Mouse (Mus musculus): Measurements from ENCODE around the gene Ap1m2. TPM values are rescaled to one million over a fixed set of nuclear protein-coding genes. Genes with fewer than 3 reads are reported as not detected.

The Ap1m2 gene
- total and polyA plus RNA-seq, 2 experiments: 0.28 to 0.55 TPM

DNA sequence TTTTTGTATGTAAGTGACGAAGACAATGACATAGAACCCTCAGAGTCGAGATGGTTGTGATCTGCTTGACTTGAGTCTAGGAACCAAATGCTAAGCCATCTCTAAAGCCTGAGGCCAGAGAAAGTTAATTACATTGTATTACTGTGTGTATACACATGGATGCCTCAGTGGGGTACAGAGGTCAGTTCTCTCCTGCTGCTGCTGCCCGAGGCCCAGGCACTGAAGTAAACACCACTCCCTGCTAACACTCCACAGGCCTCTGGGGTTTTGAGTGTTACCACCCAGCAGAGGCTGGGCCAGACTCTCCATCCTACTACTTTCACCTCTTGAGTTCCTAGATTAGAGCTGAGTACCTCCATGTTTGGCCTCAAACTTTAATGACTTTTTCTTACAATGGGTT is 28.1 kb downstream of the Ap1m2 start:
- Histone ChIP-seq H3K9ac (ENCODE audit: low read depth, low read length) (no peak overlapping the region), H3K4me3 (ENCODE audit: insufficient read depth, low read depth, low read length) (no peak overlapping the region), H3K36me3 (ENCODE audit: control insufficient read depth, insufficient read depth, low read length) (peaks cover 18% of the 10 kb centered on the region; the same call in 1 of the 2 replicates), H3K79me2 (ENCODE audit: control insufficient read depth, insufficient read depth, low read length) (peaks cover 4% of the 10 kb centered on the region; the same call in 1 of the 2 replicates), H3K27ac (replicated peaks; ENCODE audit: insufficient read depth, low read depth, low read length) (no peak overlapping the region), H3K4me1 (ENCODE audit: control insufficient read depth, insufficient read depth, low read length) (peaks cover 5% of the 10 kb centered on the region), H3K27me3 (ENCODE audit: control insufficient read depth, insufficient read depth, low read length) (no peaks in the 10 kb centered on the region)
- WGBS: 63% methylated on average over 3 of the region's 3 CpGs
- no peak for TF ChIP-seq CTCF (IDR thresholded peaks at IDR 0.05; ENCODE audit: low read depth, low read length)
- no peak for TF ChIP-seq POLR2A (IDR thresholded peaks at IDR 0.05; ENCODE audit: extremely low read depth, insufficient read depth, low read length)
- DNase-seq (ENCODE audit: extremely low read depth, low read depth, low spot score): no peak

DNA sequence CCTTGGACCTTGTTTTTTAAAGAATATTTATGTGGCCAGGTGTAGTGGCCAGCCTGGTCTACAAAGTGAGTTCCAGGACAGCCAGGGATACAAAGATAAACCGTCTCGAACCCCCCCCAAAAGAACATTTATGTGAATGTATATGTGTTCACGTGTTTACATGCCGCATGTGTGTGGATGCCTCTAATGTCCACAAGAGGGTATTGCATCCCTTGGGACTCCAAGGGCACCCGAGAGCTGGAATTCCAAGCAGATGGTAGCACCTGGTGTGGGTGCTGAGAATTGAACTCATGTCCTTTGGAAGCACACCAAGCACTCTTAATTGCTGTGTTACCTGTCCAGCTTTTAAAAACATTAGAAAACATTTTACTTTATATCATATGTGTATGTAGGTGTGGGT is 28.5 kb downstream of the Ap1m2 start:
- H3K4me1 ChIP-seq (ENCODE audit: control insufficient read depth, insufficient read depth, low read length): peaks cover 5% of the 10 kb centered on the region
- WGBS: 94% methylated on average over 5 of the region's 5 CpGs
- peaks cover 18% of the 10 kb centered on the region; the same call in 1 of the 2 replicates for H3K36me3 ChIP-seq (ENCODE audit: control insufficient read depth, insufficient read depth, low read length)
- TF ChIP-seq CTCF (IDR thresholded peaks at IDR 0.05; ENCODE audit: low read depth, low read length) (no peak), POLR2A (IDR thresholded peaks at IDR 0.05; ENCODE audit: extremely low read depth, insufficient read depth, low read length) (no peak)
- H3K79me2 ChIP-seq (ENCODE audit: control insufficient read depth, insufficient read depth, low read length): peaks cover 4% of the 10 kb centered on the region; the same call in 1 of the 2 replicates
- no peak overlapping the region for H3K4me3 ChIP-seq (ENCODE audit: insufficient read depth, low read depth, low read length)
- H3K27ac ChIP-seq (replicated peaks; ENCODE audit: insufficient read depth, low read depth, low read length): no peak overlapping the region
- DNase-seq (ENCODE audit: extremely low read depth, low read depth, low spot score): no peak
- H3K27me3 ChIP-seq (ENCODE audit: control insufficient read depth, insufficient read depth, low read length): no peaks in the 10 kb centered on the region
- H3K9ac ChIP-seq (ENCODE audit: low read depth, low read length): no peak overlapping the region

DNA sequence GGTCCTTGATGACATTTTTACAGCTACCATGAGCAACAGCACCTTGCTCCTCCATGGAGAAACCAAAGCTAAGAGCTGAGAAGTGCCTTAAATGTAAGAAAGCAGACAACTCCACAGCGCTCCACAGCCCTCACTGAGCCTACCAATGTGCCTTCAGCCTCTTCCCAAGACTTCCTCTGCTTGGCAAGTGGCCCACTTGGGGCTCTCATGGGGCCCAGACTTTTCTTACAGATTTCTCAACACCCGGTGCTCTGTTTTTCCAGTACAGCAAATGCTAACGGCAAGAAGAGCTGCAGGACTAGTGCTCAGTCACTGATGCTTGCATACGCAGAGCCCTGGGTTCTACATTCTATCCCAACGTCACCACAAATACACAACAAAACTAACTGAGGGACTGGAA is 34.4 kb downstream of the Ap1m2 start:
- H3K27ac ChIP-seq (replicated peaks; ENCODE audit: insufficient read depth, low read depth, low read length): no peak overlapping the region
- H3K36me3 ChIP-seq (ENCODE audit: control insufficient read depth, insufficient read depth, low read length): peaks cover 18% of the 10 kb centered on the region; the same call in 1 of the 2 replicates
- no peaks in the 10 kb centered on the region for H3K27me3 ChIP-seq (ENCODE audit: control insufficient read depth, insufficient read depth, low read length)
- WGBS: 97% methylated on average over 5 of the region's 5 CpGs
- DNase-seq (ENCODE audit: extremely low read depth, low read depth, low spot score): no peak
- H3K4me3 ChIP-seq (ENCODE audit: insufficient read depth, low read depth, low read length): no peak overlapping the region
- no peak for TF ChIP-seq POLR2A (IDR thresholded peaks at IDR 0.05; ENCODE audit: extremely low read depth, insufficient read depth, low read length)
- no peak for TF ChIP-seq CTCF (IDR thresholded peaks at IDR 0.05; ENCODE audit: low read depth, low read length)
- H3K9ac ChIP-seq (ENCODE audit: low read depth, low read length): no peak overlapping the region
- no peaks in the 10 kb centered on the region for H3K4me1 ChIP-seq (ENCODE audit: control insufficient read depth, insufficient read depth, low read length)
- H3K79me2 ChIP-seq (ENCODE audit: control insufficient read depth, insufficient read depth, low read length): no peaks in the 10 kb centered on the region

DNA sequence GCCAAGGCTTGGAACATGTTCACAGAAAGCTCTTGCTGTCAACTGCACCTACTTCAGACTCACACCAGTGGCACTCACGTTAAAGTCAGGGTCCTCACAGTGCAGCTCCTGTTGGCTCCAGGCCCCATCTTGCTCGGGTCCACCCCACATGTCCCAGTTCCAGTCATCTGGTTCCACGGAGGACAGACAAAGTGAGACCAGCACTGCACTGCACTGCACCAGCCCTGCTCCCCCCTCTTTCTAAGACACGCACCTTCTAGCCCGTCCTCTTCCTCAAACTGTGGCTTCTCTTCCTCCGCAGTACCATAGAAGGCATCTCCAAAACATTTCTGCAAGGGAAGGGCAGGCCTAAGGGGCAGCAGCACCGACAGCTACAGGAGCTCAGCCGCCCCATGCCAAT is 35.8 kb downstream of the Ap1m2 start:
- Histone ChIP-seq H3K4me3 (ENCODE audit: insufficient read depth, low read depth, low read length) (no peak overlapping the region), H3K27me3 (ENCODE audit: control insufficient read depth, insufficient read depth, low read length) (no peaks in the 10 kb centered on the region), H3K4me1 (ENCODE audit: control insufficient read depth, insufficient read depth, low read length) (no peaks in the 10 kb centered on the region), H3K79me2 (ENCODE audit: control insufficient read depth, insufficient read depth, low read length) (no peaks in the 10 kb centered on the region), H3K27ac (replicated peaks; ENCODE audit: insufficient read depth, low read depth, low read length) (no peak overlapping the region), H3K36me3 (ENCODE audit: control insufficient read depth, insufficient read depth, low read length) (peaks cover 20% of the 10 kb centered on the region; the same call in 1 of the 2 replicates), H3K9ac (ENCODE audit: low read depth, low read length) (no peak overlapping the region)
- no peak for DNase-seq (ENCODE audit: extremely low read depth, low read depth, low spot score)
- TF ChIP-seq CTCF (IDR thresholded peaks at IDR 0.05; ENCODE audit: low read depth, low read length) (no peak), POLR2A (IDR thresholded peaks at IDR 0.05; ENCODE audit: extremely low read depth, insufficient read depth, low read length) (no peak)
- whole genome bisulfite sequencing: 83% methylated on average over 8 of the region's 8 CpGs

DNA sequence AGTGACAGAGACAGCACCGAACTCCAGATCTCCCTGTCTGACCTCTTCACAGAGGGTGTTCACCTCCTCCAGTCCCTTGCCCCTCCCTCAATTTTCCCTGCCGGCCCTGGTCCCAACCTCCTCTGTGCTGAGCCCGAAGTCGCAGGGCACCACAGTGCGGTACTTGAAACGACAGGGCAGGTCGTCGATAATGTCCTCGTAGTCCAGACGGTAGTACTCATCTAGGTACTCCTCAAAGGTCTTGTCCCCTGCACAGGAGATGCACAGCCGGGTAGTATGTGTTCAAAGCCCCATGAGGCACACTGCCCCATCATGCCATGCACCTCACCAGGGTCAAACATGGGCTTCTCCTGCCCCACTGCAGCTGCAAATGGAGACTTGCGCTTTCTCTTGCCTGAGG is 36.4 kb downstream of the Ap1m2 start:
- Histone ChIP-seq H3K4me1 (ENCODE audit: control insufficient read depth, insufficient read depth, low read length) (no peaks in the 10 kb centered on the region), H3K4me3 (ENCODE audit: insufficient read depth, low read depth, low read length) (no peak overlapping the region), H3K36me3 (ENCODE audit: control insufficient read depth, insufficient read depth, low read length) (peaks cover 21% of the 10 kb centered on the region; the same call in 1 of the 2 replicates), H3K9ac (ENCODE audit: low read depth, low read length) (no peak overlapping the region), H3K27me3 (ENCODE audit: control insufficient read depth, insufficient read depth, low read length) (no peaks in the 10 kb centered on the region), H3K79me2 (ENCODE audit: control insufficient read depth, insufficient read depth, low read length) (no peaks in the 10 kb centered on the region), H3K27ac (replicated peaks; ENCODE audit: insufficient read depth, low read depth, low read length) (no peak overlapping the region)
- 90% methylated on average over 12 of the region's 12 CpGs for WGBS
- no peak for DNase-seq (ENCODE audit: extremely low read depth, low read depth, low spot score)
- no peak for TF ChIP-seq POLR2A (IDR thresholded peaks at IDR 0.05; ENCODE audit: extremely low read depth, insufficient read depth, low read length)
- no peak for TF ChIP-seq CTCF (IDR thresholded peaks at IDR 0.05; ENCODE audit: low read depth, low read length)

DNA sequence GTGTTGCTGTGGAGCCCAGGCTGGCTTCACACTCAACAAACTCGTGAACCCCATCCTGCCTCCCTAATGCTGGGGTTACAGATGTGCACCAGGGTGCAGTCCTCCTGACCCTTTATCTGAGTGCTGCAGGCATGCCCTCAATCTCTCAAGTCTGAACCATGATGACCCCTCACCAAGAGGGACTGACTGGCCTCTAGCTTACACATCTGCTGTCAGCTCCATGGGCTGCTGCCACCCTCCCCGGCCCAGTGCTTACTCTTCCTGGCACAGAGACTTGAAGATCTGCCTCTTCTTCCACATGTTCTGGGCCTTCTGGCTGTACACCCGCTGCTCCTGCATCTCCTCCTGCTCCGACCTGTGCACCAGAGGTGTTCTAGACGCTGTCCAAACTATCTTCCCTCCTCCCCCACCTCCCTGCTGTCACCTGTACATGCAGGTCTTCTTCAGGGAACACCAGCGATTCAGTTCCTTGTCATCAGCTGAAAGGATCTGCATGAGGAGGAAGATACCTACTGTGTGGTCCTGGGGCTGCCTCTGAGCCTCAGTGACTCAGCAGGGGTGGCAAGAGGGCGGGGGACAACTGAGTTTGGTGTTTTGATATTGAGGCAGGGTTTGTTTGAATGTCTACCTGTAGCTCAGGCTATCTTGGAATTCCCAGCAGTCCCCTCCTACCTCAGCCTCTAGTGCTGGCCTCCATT is 37.0 kb downstream of the Ap1m2 start:
- Histone ChIP-seq H3K36me3 (ENCODE audit: control insufficient read depth, insufficient read depth, low read length) (peaks cover 21% of the 10 kb centered on the region; the same call in 1 of the 2 replicates), H3K27ac (replicated peaks; ENCODE audit: insufficient read depth, low read depth, low read length) (no peak overlapping the region), H3K4me1 (ENCODE audit: control insufficient read depth, insufficient read depth, low read length) (no peaks in the 10 kb centered on the region), H3K27me3 (ENCODE audit: control insufficient read depth, insufficient read depth, low read length) (no peaks in the 10 kb centered on the region), H3K4me3 (ENCODE audit: insufficient read depth, low read depth, low read length) (no peak overlapping the region), H3K79me2 (ENCODE audit: control insufficient read depth, insufficient read depth, low read length) (no peaks in the 10 kb centered on the region), H3K9ac (ENCODE audit: low read depth, low read length) (no peak overlapping the region)
- no peak for DNase-seq (ENCODE audit: extremely low read depth, low read depth, low spot score)
- WGBS: 81% methylated on average over 7 of the region's 7 CpGs
- TF ChIP-seq CTCF (IDR thresholded peaks at IDR 0.05; ENCODE audit: low read depth, low read length) (no peak), POLR2A (IDR thresholded peaks at IDR 0.05; ENCODE audit: extremely low read depth, insufficient read depth, low read length) (no peak)

Data from liver, adult 2 months (tissue).